Mouse (Mus musculus) heart, postnatal 36 days (tissue): ENCODE results near the gene Cfi. TPM values are rescaled to one million over a fixed set of nuclear protein-coding genes. Genes with fewer than 3 reads are reported as not detected.

ENCODE experiments used
- DNase-seq, 2 experiments: peaks; one replicate each; pipeline ENCODE4 v3.0.0; 2021 to 2022
- intact Hi-C: fragments of 180-260 bp; cut with DNase I; formaldehyde crosslinking; loops from one replicate; pipeline ENCODE4 v1.15.1; 2025
- total RNA-seq, 2 experiments: library from RNA; stranded (reverse); gene quantifications; 2 replicates each; pipeline ENCODE4 v1.2.3; 2021

Cfi gene
- 1 to 10 TPM in 1 of 2 experiments, under 1 TPM in 1; 0.92 to 1.1 TPM for total RNA-seq

DNA sequence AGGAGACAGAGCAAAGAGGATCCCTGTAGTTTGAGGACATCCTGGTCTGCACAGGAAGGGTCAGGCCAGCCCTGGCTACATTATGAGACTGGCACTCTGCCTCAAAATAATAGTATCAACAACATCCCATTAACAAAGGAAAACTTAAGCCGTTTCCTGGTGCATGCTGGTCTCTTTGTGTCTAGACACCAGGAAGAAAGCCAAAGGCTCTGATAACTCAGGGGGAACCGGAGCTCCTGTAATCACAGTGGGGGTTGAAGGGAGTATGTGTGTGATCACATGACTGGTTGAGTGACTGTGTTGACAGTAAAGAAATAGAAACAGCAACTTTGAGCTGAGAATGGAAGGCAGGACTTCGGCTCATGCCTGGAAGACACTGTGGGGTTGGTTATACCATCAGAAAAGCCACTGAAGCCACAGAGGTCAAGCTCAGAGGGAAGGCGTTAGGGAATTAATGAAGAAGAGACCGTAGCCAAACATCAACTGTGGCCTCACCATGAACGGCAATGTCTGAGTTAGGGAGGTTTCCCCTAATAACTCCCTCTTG lies at the start of gene Cfi:
Gene Cfi (plus strand): TSS at position 497 of the 547 bp plus-strand sequence.
- intact Hi-C loops: no loop called here
- no peak for DNase-seq

DNA sequence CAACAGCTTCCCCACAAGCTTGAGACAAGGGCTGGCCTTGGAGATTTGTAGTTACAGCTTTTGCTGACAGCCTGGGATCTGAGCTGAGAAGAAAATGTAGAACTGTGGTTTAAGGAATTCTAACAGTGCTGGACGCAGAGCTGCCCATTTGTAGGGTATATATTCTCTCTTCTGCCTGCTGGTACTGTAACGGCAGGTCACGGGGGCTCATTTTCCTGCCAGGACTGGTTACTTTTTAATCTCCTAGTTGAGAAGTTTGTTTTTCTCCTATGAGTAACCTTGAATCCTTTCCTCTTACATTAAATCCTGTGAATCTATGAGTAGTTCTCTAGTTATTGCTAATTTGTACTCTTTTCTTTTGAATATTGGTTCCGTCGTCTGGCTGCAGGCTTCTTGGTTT lies 41.9 kb upstream of the Cfi start:
- DNase-seq: no peak
- intact Hi-C loops: no loop called here

DNA sequence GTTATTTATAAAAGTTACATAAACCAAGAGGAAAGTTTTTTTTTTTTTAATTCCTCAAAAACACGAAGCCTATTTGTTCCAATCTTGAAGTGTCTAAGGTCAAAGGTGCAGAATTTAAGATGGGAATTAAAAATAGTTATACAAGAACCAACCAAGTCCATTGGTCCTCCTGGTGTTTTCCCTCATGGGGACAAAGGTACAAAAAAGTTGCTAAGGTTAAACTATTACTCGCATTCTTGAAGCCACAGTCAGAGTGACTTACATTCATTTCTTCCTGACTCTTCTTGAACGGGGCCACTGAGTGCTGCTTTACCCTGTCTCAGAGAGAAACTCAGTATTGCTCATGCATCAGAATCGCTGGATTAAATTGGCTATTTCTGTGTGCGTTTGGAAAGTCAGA lies 38.3 kb upstream of the Cfi start:
- intact Hi-C loops: no loop called here
- DNase-seq: no peak

DNA sequence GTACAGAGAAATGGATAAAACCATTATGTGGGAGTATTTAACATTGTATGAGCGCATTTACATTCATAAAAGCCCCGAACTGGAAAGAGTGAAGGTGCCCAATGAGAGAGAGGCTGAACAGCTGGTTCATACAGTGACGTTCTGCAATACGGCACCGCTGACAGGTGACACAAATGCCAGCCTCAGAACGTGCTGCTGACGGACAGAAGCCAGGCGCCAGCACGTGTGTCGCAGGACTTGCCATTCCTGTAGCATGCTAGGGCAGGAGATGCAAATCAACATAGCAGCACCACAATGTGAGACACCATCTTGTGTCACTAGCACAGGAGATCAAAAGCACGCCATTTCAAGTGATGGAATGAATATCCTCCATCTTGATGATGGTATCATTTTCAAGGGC lies 37.1 kb upstream of the Cfi start:
- DNase-seq: no peak
- intact Hi-C loops: no loop called here

DNA sequence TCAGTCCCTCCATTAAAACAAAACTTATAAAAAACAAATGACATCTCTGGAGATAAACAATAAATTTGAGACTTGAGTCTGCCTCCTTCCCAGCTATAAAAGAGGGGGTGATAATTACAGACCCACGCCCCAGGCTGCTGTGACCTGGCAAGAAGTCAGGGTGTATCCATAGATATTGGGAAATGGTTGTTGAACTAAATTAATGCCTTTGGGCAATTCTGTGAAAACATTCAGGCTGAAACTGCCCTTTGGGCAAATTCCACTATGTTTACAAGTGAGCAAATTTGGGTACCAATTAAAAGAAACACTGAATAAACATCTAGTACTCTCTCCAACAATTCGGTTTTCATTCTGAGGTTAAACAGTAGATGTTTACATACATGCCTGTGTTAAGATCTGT lies 36.7 kb upstream of the Cfi start:
- no peak for DNase-seq
- intact Hi-C loops: no loop called here

DNA sequence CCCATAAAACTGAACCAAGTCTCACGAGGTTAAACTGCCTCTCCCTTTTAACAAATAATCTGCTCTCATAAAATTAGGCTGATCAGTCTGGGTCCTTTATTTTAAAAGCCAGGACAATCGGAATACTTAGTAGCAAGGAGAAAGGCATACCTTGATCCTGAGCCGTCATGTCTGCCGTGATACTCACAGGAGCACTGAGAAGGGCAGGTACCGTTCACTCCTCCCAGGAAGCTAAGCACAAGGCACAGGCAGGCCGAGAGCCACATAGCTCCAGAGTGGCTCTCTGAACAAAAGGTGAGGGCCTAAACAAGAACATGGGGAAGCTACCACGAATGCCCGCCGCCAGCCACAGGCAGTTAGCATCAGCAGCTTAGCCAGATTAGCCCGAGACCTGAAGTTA lies 31.9 kb upstream of the Cfi start, which contains the start of gene Lrit3:
Gene Lrit3 (minus strand): TSS at position 266 of the 400 bp plus-strand sequence.
- DNase-seq: no peak
- intact Hi-C loops: no loop called here

DNA sequence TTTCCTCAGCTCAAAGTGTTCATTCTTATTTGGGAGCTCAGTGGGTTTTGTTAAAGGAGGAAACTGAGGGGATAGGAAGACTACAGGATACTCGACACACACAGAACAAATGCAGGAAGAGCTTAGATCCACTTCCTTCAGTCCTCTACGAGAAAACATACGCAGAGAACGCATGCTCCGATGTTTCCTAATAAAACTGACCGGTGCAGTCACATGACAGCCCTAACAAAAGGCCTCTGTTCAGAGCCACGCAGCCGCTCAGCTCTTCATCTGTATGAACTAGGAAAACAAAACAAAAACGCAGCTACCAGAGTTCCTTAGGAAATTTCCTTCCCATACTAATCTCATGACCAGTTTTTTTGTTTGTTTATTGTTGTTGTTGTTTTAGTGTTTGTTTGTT lies 14.8 kb upstream of the Cfi start:
- intact Hi-C loops: no loop called here
- DNase-seq: no peak

DNA sequence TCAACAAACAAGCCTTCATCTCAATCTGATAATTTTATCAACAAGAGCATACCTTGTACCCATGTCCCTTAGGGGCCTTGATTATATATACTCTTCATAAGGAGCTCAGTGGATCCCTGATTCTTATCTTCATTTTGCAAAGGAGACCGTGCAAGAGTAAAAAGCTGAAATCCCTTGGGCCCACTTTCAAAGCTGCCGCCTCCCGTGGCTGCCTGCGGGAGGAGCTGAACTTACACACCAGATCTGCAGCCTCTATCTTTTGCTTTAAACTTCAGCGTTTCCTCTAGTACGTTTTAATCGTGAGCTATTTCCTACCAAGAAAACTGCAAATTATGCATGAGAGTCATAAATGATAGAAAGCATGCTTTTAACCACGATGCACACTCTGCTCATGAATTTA lies 13.9 kb upstream of the Cfi start:
- no peak for DNase-seq
- intact Hi-C loops: loop anchor here (2.0 kb wide), 1 partner anchor 257 kb away; no protein-coding TSS in a partner anchor

DNA sequence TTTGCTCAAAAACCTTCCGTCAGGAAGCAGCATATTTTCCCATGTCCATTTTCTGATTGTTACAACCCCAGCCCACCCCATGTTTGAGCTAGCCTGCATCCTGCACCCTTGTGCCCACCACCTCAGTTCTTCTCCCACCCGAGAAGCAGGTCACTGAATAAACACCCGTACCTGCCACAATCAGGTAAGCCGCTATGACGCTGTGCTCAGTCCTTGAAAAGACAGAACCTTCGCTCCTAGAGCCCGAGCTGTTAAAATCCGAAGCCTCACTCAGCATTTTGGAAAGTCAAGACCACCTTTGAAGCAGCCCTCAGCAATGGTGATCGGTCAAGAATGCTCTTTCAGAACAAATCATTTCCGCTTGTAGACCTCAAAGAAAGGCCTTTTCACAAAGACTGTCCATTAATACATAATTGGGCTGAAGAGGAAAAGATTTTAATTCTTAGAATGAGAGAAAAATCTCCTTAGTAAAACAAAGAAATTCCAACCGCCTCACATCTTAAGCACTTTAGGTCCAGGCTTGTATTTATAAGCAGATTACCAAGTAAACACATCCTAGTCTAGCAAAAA lies 13.4 kb upstream of the Cfi start, which contains the start of gene Rrh:
Gene Rrh (minus strand): TSS at position 382 of the 570 bp plus-strand sequence.
- DNase-seq: no peak
- intact Hi-C loops: loop anchor here (2.0 kb wide), 1 partner anchor 257 kb away; no protein-coding TSS in a partner anchor

DNA sequence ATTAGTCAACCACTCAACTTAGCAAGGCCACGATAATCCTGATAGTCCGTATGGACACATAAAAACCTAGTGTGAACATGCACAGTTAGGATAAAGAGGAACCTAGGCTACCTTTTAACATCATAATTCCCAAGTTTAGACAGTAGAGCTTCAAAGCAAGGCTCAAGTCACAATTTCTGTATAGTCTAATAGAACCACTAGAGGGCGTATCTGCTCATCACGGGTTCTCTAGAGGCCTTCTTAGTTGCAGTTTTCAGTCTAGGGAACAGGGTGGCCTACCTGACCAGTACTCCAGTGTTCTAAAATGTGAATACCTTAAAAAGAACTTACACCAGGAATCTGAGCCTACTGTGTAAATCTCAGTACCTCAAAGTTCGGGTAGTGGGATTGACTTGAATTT lies 12.4 kb upstream of the Cfi start:
- intact Hi-C loops: loop anchor here (2.0 kb wide), 1 partner anchor 256 kb away; no protein-coding TSS in a partner anchor
- no peak for DNase-seq

DNA sequence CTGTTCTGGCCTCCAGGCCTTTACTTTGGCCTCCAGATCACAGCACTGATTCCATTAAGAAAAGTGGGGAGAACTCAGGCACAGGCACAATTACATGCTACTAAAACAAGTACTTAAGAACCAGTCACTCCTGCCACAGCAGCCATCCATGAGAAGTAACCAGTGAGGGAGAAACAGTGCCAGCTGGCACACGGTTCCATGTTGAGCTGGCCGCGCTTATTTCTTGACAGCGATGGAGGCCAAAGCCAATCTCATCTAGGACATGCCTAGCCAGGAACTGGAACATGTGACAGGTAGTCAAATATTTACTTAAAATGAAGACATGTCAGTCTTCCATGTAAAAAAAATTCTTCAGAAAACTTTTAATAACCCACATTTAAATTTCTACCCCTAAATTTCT lies 11.5 kb upstream of the Cfi start:
- intact Hi-C loops: no loop called here
- DNase-seq: no peak

DNA sequence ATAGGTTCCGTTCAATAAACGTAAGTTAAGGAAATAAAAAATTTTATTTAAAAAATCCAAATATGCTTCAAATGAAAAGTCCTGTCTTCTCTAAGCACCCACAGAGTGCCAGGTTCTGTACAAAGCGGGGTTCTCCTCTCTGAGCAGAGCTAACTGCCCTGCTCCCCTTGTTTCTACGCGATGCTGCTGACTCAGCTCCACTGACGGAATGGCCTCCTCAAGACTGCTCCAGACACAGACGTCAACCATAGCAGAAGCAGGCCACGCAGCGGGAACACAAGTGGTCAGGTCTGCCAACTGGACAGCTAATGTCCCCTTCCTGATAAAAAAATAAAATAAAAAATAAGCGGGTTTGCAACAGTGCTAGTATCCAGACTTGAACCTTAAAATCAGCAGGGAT lies 10.8 kb upstream of the Cfi start:
- DNase-seq: no peak
- intact Hi-C loops: loop anchor here (5.0 kb wide), 1 partner anchor 288 kb away; no protein-coding TSS in a partner anchor

DNA sequence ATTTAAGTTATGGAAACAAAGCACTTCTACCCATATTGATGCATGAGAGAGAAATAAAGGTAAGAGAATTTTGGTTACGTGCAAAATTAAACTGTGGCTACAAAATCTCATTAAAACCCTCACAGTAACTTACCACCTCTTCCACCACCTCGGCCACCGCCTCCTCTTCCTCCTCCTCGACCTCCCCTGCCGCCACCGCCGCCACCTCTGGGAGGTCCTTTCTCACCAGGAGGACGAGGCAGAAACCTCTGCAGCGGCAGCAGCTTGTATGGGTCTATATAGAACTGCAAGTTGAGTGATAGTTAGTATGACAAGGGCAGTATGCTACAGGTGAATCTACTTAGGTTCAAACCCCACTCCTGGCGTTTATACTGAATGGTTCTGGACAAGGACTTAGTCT lies 9.0 kb upstream of the Cfi start:
- intact Hi-C loops: loop anchor here (5.0 kb wide), 1 partner anchor 289 kb away; no protein-coding TSS in a partner anchor

DNA sequence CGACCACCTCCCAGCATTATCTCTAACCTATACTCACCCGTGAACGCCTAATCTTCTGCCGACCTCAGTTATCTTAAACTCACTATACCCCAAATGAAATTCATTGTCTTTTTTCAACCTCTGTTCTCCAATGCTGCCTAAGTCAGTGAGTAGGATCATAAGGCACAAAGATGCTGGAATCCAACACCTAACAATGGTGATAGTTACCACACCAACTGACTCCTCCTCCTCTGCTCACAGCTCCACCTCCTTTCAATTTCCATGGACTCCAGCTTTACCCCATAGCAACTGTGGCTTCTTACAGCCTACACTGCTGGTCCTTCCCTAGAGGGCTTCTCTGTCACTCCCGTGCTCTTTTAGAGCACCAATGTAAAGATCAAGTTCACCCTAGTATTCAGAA lies 8.0 kb upstream of the Cfi start:
- no peak for DNase-seq
- intact Hi-C loops: loop anchor here (2.0 to 5.0 kb wide), 2 partner anchors 51 to 290 kb away; partner anchors contain the start of gene Pla2g12a

More for the DNA sequence above, 9.0 kb upstream of the Cfi start:
- DNase-seq: no peak

DNA sequence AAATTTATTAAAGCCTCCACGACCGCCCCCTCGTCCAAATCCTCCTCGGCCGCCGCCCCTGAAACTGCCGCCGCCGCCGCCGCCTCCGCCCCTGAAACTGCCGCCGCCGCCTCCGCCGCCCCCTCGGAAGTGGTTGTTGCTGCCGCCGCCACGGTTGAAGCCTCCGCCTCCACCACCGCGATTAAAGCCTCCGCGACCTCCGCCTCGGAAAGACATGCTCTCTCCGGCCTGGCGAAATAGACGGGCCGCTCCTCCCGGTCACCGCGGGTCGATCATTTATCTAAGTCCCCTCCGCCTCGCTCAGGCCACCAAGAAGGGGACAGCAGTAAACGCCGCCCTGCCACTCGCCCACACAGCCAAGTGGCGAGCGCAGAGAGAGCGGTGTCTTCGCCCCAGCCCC lies 5.1 kb upstream of the Cfi start:
- intact Hi-C loops: loop anchor here (2.0 to 5.0 kb wide), 5 partner anchors 106 to 1993 kb away; partner anchors contain the start of genes Ap1ar, Ostc, Rpl34 and Sec24b

DNA sequence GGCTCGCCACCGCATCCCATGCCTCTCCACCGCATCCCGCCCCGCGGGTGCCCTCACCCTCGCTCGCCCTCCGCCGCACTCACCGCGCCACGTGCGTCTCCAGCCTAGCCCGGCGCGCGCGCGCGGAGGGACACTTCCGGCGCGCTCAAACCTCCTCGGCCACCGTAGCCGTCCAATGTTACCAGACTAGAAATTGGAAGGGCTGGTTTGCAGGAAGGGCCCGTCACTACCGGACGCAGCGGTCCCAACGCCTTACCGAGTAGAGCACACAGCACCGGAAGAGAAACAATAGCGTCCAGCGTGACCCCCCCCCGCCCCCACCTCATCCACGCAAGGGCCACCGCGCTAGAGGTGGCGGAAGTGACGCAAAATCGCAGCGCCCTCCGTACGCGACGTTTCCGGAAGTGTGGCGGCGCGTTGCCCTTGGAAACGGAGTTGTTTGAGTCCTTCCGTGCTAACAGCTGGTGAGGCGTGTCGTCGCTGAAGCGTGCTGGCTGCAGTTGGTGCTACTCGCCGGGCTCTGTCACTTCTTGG lies 4.6 kb upstream of the Cfi start, which contains the start of gene Gar1:
Gene Gar1 (minus strand): TSS at position 362 of the 534 bp plus-strand sequence.
- peak; percentile 95 for DNase-seq
- intact Hi-C loops: loop anchor here (2.0 to 5.0 kb wide), 5 partner anchors 106 to 1994 kb away; partner anchors contain the start of genes Ap1ar, Ostc, Rpl34 and Sec24b

More for the DNA sequence above, 5.1 kb upstream of the Cfi start:
- no peak for DNase-seq

DNA sequence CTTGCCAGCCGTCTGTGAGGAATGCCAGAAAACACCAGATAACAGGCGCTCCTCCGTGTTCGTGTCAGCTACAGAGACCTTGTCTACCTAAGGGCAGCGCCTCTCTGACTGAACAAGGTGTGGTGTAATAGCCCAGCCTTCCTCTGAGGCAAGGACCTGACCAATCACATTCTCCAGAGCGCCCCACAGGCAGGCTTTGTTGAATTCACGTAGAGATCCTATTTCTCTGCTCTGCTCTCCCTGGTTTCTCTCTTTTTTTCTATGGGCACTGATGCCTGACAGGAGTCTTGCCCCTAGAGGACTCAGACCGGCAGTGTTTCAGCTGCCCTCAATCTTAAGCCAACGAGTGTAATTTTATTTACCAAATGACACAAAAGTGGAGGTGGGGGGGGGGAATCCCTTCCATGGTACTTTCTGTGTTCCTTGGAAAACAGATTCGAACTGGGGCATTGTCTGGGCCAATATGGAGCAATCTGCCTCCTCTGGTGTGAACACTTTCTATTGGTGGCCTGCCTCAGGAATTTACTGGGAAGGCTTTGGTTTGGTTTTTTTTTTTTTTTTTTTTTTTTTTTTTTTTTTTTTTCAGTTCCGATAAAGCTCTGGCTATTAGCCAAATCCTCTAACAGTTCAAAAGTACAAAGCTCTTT lies 490 bp downstream of the Cfi start:
- intact Hi-C loops: no loop called here
- no peak for DNase-seq

DNA sequence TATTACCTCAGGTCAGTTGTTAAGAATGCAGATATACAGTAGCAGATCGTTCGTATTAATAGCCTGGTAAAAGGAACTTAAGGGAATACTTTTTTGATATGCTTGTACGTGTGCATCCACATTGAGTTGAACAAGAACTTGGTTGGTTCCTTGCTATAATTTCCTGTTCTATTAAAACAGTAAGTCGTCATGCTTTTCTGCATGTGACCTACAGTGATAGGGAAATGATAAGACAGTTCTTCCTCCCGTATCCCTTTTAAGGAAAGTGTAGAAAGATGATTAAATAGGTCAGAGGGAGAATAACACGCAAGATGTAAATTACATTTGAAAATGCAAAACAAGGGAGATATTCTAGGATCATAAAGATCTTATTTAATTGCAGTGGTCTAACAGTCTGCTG lies 1.3 kb downstream of the Cfi start:
- intact Hi-C loops: no loop called here
- no peak for DNase-seq

DNA sequence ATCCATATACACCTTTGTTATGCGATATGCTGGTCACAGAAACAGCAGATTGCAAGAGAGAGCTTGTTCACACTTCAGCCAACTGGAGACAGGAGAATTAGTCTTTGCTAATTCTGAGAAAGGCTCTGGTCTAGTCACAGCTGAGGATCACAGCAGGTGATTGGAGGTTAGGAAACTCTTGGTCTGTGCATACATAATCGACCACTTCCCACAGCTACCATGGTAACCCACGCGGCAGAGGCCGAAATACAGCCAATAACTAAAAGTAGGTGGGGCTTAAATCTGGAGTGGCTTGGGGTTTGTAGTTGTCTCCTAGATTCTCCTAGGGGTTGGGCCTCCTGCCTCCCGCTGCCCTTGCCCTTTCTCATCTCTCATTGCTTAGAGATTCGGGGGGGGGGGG lies 2.3 kb downstream of the Cfi start:
- DNase-seq: no peak
- intact Hi-C loops: no loop called here

DNA sequence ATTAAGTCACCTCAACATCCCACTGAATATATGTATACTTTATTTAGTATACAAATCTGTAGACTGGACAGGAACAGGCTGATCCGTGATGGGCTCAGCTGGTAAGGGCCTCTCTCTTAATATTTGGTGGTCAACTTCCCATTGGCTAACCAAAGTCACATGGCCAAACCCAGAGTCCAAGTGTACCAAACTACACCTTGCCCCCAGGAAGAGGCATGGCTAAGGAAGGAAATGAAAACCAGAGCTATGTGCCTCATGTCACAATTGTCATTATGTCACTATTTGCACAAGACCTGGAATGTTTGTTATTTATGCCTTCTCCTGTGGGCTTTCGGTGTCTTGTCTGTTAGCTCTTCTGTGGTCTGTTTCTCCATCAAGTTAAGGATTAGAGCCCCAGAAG lies 10.2 kb downstream of the Cfi start:
- intact Hi-C loops: no loop called here
- DNase-seq: no peak

DNA sequence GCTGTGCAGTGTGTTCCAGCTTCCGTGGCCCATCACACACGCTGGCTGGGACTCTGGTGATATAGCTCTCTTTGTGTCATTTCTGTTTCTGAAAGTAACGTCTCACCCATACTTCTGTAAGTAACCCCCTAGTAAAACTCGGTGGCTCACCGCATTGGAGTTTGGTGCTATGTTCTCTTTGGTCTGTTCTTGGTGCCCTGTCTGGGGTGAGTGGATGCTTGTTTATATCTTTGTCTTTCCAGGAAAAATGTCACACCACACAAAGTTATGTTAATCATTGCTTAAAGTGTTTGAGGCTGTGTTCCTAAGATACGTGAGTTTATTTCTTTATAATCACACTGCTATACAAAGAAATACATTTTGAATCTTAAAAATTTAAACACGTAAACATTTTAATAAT lies 11.2 kb downstream of the Cfi start:
- intact Hi-C loops: no loop called here
- DNase-seq: no peak
